Mouse (Mus musculus): Measurements from ENCODE around the gene Adipoq. TPM values are rescaled to one million over a fixed set of nuclear protein-coding genes. Genes with fewer than 3 reads are reported as not detected.
A peak's percentile ranks its signal among the peaks of the same experiment; 100 is the strongest.

Gene Adipoq
- total and polyA plus RNA-seq, 3 experiments, result 0.13 to 1.1 (median 0.99) TPM

GRCm38 (mm10) chr16:23107231-23107942, 38.9 kb upstream of the Adipoq start, which contains the start of gene Eif4a2 (continued):
- TF ChIP-seq USF2 (conservative IDR thresholded peaks at IDR 0.05; ENCODE audit: low read depth, low read length) (peak; percentile 11; the same call in 1 of the 2 replicates), HCFC1 (IDR thresholded peaks at IDR 0.05; ENCODE audit: low read depth, low read length) (peak; percentile 92), BHLHE40 (IDR thresholded peaks at IDR 0.05; ENCODE audit: low read depth, low read length) (peak; percentile 59; the same call in 1 of the 2 replicates), ZNF384 (IDR thresholded peaks at IDR 0.05; ENCODE audit: low read depth, low read length) (peak; percentile 57; the same call in 1 of the 2 replicates), CTCF (conservative IDR thresholded peaks at IDR 0.05 in 1 of 2, IDR thresholded peaks at IDR 0.05 in 1 of 2; ENCODE audit: low read depth in 2 of 2, low read length in 2 of 2) (peak in 1 of 2 experiments; percentile 53; a peak in 2 of 4 replicates), TBP (conservative IDR thresholded peaks at IDR 0.05; ENCODE audit: low read depth, low read length) (peak; percentile 98), ZC3H11A (IDR thresholded peaks at IDR 0.05; ENCODE audit: low read depth, low read length) (no peak), ZMIZ1 (IDR thresholded peaks at IDR 0.05; ENCODE audit: low read depth, low read length) (peak; percentile 99), MXI1 (IDR thresholded peaks at IDR 0.05; ENCODE audit: low read depth, low read length) (peak; percentile 90), KAT2A (IDR thresholded peaks at IDR 0.05; ENCODE audit: insufficient replicate concordance, low read length) (peak; percentile 100)

GRCm38 (mm10) chr16:23107946-23108759, 38.2 kb upstream of the Adipoq start:
- in situ Hi-C loops (cut with MboI; ENCODE audit: low pct_ligation_motif_present, low pct_unique_long_range_greater_than_20kb, low sequenced_read_pairs), result no loop called here
- Histone ChIP-seq H3K4me1 (ENCODE audit: control insufficient read depth in 1 of 2, insufficient read depth in 2 of 2) (peaks cover 4 to 48% of the 10 kb centered on the region in 2 experiments; a peak in 2 of 4 replicates), H3K36me3 (replicated peaks in 1 of 2; ENCODE audit: control insufficient read depth in 1 of 2, insufficient read depth in 1 of 2, low read length in 1 of 2) (peaks cover 44 to 48% of the 10 kb centered on the region in 2 experiments), H3K79me2 (replicated peaks; ENCODE audit: control insufficient read depth, extremely low read depth, insufficient read depth, poor library complexity, severe bottlenecking) (peaks cover 54% of the 10 kb centered on the region), H3K4me3 (replicated peaks in 1 of 3; ENCODE audit: low read depth in 2 of 3, low read length in 2 of 3, poor library complexity in 1 of 3) (peak overlapping the region; percentile 81 to 97 (median 91)), H3K4me2 (ENCODE audit: insufficient read depth, low read depth, poor library complexity, severe bottlenecking) (no peak overlapping the region), H3K27me3 (replicated peaks) (no peaks in the 10 kb centered on the region), H3K27ac (ENCODE audit: insufficient read depth, low read depth) (peak overlapping the region; percentile 93), H3K9me3 (replicated peaks; ENCODE audit: low read length) (no peaks in the 10 kb centered on the region), H3K9ac (ENCODE audit: insufficient read depth, low read depth) (peak overlapping the region; percentile 100)
- dilution Hi-C loops (cut with MboI; ENCODE audit: extremely low pct_ligation_motif_present, extremely low pct_unique_long_range_greater_than_20kb, low sequenced_read_pairs), result no loop called here
- no peak for TF ChIP-seq ETS1 (conservative IDR thresholded peaks at IDR 0.05; ENCODE audit: low read depth, low read length)
- peak; percentile 41; the same call in 1 of the 2 replicates for TF ChIP-seq SIN3A (IDR thresholded peaks at IDR 0.05; ENCODE audit: low read length)
- TF ChIP-seq NELFE (IDR thresholded peaks at IDR 0.05; ENCODE audit: low read depth, low read length), result 0 out of 2 replicates have a peak, but pooled peaks have one; percentile 40
- TF ChIP-seq ZMIZ1 (IDR thresholded peaks at IDR 0.05; ENCODE audit: low read depth, low read length), result no peak; the same call in 1 of the 2 replicates
- TF ChIP-seq POLR2AphosphoS2 (IDR thresholded peaks at IDR 0.05; ENCODE audit: low read depth, low read length), result peak; percentile 9; the same call in 1 of the 2 replicates
- peak; percentile 28; the same call in 1 of the 2 replicates for TF ChIP-seq MYC (IDR thresholded peaks at IDR 0.05; ENCODE audit: low read depth, low read length)
- peak; percentile 74; the same call in 1 of the 2 replicates for TF ChIP-seq CHD2 (IDR thresholded peaks at IDR 0.05; ENCODE audit: low read length)
- peak; percentile 47; the same call in 1 of the 2 replicates for TF ChIP-seq CHD1 (IDR thresholded peaks at IDR 0.05; ENCODE audit: low read depth, low read length)
- TF ChIP-seq HCFC1 (IDR thresholded peaks at IDR 0.05; ENCODE audit: low read depth, low read length), result peak; percentile 1; the same call in 1 of the 2 replicates
- peak; percentile 22; the same call in 1 of the 2 replicates for TF ChIP-seq RCOR1 (conservative IDR thresholded peaks at IDR 0.05; ENCODE audit: low read depth, low read length)
- TF ChIP-seq JUN (IDR thresholded peaks at IDR 0.05; ENCODE audit: insufficient read depth, low read depth, low read length), result no peak
- TF ChIP-seq POLR2A (IDR thresholded peaks at IDR 0.05; ENCODE audit: low read depth, low read length), result peak; percentile 8; the same call in 1 of the 2 replicates
- TF ChIP-seq USF2 (conservative IDR thresholded peaks at IDR 0.05; ENCODE audit: low read depth, low read length), result no peak
- TF ChIP-seq TBP (conservative IDR thresholded peaks at IDR 0.05; ENCODE audit: low read depth, low read length), result 0 out of 2 replicates have a peak, but pooled peaks have one; percentile 62
- no peak for TF ChIP-seq KAT2A (IDR thresholded peaks at IDR 0.05; ENCODE audit: insufficient replicate concordance, low read length)
- peak; percentile 72; the same call in 1 of the 2 replicates for TF ChIP-seq MXI1 (IDR thresholded peaks at IDR 0.05; ENCODE audit: low read depth, low read length)
- no peak for TF ChIP-seq CTCF (conservative IDR thresholded peaks at IDR 0.05 in 1 of 2, IDR thresholded peaks at IDR 0.05 in 1 of 2; ENCODE audit: low read depth in 2 of 2, low read length in 2 of 2)
- TF ChIP-seq TCF12 (IDR thresholded peaks at IDR 0.05; ENCODE audit: low read depth, low read length), result no peak
- TF ChIP-seq NRF1 (IDR thresholded peaks at IDR 0.05; ENCODE audit: low read depth, low read length), result no peak
- DNase-seq (ENCODE audit: extremely low read depth), result peak; percentile 77
